Mouse (Mus musculus): ENCODE data around the gene Xpo6. TPM values are rescaled to one million over a fixed set of nuclear protein-coding genes. Genes with fewer than 3 reads are reported as not detected.

Xpo6 gene
- polyA plus RNA-seq, 1 experiment: 65.0 TPM

- Histone ChIP-seq H3ac (ENCODE audit: control insufficient read depth, insufficient read length, low read depth) (no peak overlapping the region), H3K36me3 (ENCODE audit: control insufficient read depth, insufficient read depth) (no peaks in the 10 kb centered on the region), H3K27me3 (ENCODE audit: control insufficient read depth, insufficient read depth, insufficient read length) (peaks cover 30% of the 10 kb centered on the region), H3K79me2 (ENCODE audit: control insufficient read depth, insufficient read depth) (no peaks in the 10 kb centered on the region), H3K79me3 (ENCODE audit: low read depth) (no peaks in the 10 kb centered on the region), H3K4me3 (ENCODE audit: insufficient read depth, poor library complexity, severe bottlenecking) (no peak overlapping the region)
- TF ChIP-seq MAX (IDR thresholded peaks at IDR 0.05) (no peak), CTCF (IDR thresholded peaks at IDR 0.05; ENCODE audit: control insufficient read depth, insufficient read depth, insufficient read length) (no peak), CEBPB (IDR thresholded peaks at IDR 0.05; ENCODE audit: low read depth) (no peak), MYOD1 (IDR thresholded peaks at IDR 0.05; ENCODE audit: control insufficient read depth, insufficient read length, low read depth) (no peak), MYOG (IDR thresholded peaks at IDR 0.05; ENCODE audit: control insufficient read depth, extremely low read depth, insufficient read length) (no peak), FOSL1 (IDR thresholded peaks at IDR 0.05; ENCODE audit: insufficient read depth, low read length, poor library complexity, severe bottlenecking) (no peak), USF1 (IDR thresholded peaks at IDR 0.05; ENCODE audit: low read depth) (no peak)
These were observed 44.0 kb upstream of the Xpo6 start for GRCm38 (mm10) chr7:126244168-126244750.

DNA sequence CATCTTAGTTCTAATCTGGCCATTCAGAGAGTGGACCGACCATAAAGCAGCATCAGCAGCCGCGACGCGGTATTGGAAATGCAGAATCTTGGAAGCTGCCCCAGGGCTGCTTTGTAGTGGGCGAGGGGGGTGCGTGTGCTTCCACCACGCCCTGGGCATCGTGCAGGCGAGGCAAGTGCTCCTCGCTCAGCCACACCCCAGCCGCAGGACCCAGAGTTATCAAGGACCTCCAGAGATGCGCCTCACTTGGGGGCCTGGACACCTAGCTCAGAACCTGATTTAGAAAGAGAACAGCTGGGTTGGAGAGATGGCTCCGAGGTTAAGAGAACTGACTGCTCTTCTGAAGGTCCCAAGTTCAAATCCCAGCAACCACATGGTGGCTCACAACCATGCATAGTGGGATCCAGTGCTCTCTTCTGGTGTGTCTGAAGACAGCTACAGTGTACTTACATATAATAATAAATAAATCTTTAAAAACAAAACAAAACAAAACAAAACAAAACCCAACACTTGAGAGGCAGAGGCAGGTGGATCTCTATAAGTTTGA is 40.6 kb upstream of the Xpo6 start:
- Histone ChIP-seq H3K4me3 (ENCODE audit: insufficient read depth, poor library complexity, severe bottlenecking) (no peak overlapping the region), H3ac (ENCODE audit: control insufficient read depth, insufficient read length, low read depth) (no peak overlapping the region), H3K79me2 (ENCODE audit: control insufficient read depth, insufficient read depth) (no peaks in the 10 kb centered on the region), H3K27me3 (ENCODE audit: control insufficient read depth, insufficient read depth, insufficient read length) (peaks cover 2% of the 10 kb centered on the region), H3K36me3 (ENCODE audit: control insufficient read depth, insufficient read depth) (no peaks in the 10 kb centered on the region), H3K79me3 (ENCODE audit: low read depth) (no peaks in the 10 kb centered on the region)
- TF ChIP-seq MAX (IDR thresholded peaks at IDR 0.05) (no peak), MYOD1 (IDR thresholded peaks at IDR 0.05; ENCODE audit: control insufficient read depth, insufficient read length, low read depth) (no peak), CEBPB (IDR thresholded peaks at IDR 0.05; ENCODE audit: low read depth) (no peak), MYOG (IDR thresholded peaks at IDR 0.05; ENCODE audit: control insufficient read depth, extremely low read depth, insufficient read length) (no peak), CTCF (IDR thresholded peaks at IDR 0.05; ENCODE audit: control insufficient read depth, insufficient read depth, insufficient read length) (no peak), USF1 (IDR thresholded peaks at IDR 0.05; ENCODE audit: low read depth) (no peak), FOSL1 (IDR thresholded peaks at IDR 0.05; ENCODE audit: insufficient read depth, low read length, poor library complexity, severe bottlenecking) (no peak)

GRCm38 (mm10) chr7:126236794-126237192 is 36.5 kb upstream of the Xpo6 start:
- Histone ChIP-seq H3K79me3 (ENCODE audit: low read depth) (no peaks in the 10 kb centered on the region), H3K27me3 (ENCODE audit: control insufficient read depth, insufficient read depth, insufficient read length) (no peaks in the 10 kb centered on the region), H3K4me3 (ENCODE audit: insufficient read depth, poor library complexity, severe bottlenecking) (no peak overlapping the region), H3K36me3 (ENCODE audit: control insufficient read depth, insufficient read depth) (no peaks in the 10 kb centered on the region), H3ac (ENCODE audit: control insufficient read depth, insufficient read length, low read depth) (no peak overlapping the region), H3K79me2 (ENCODE audit: control insufficient read depth, insufficient read depth) (no peaks in the 10 kb centered on the region)
- no peak for TF ChIP-seq MYOG (IDR thresholded peaks at IDR 0.05; ENCODE audit: control insufficient read depth, extremely low read depth, insufficient read length)
- TF ChIP-seq MYOD1 (IDR thresholded peaks at IDR 0.05; ENCODE audit: control insufficient read depth, insufficient read length, low read depth): no peak

DNA sequence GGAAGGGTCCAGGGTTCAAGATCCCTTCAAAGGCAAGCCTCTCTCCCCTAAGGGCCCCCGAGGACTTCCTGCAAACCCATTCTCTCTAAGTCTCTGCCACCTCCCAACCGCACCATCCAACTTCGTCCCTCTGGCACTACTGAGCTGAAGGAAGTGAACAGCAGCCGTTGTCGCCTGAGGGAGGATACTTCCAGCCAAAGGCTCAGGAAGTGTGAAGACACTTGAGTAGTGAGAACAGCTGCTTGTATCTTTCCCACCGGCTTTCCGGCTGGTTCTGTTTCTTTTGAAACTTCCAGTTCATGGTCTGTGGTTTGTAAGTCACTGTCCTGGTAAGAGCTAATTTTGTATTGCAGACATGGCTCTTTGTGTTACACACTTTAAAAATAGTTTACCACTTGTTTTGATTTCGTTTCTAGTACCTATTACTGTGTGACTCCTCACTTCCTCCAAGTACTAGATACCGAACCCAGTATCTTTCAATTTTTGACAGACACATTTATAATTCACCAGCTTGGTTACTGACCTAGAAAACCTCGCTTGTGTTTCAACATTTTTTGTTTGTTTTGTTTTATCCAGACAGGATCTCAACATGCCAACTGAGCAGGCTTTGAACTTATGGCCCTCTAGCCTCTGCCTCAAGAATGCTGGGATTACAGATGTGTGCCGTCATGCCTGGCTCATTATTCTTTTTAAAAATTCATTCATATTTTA is 35.9 kb upstream of the Xpo6 start:
- H3K4me3 ChIP-seq (ENCODE audit: insufficient read depth, poor library complexity, severe bottlenecking): no peak overlapping the region
- H3K36me3 ChIP-seq (ENCODE audit: control insufficient read depth, insufficient read depth): no peaks in the 10 kb centered on the region
- H3ac ChIP-seq (ENCODE audit: control insufficient read depth, insufficient read length, low read depth): no peak overlapping the region
- no peaks in the 10 kb centered on the region for H3K79me3 ChIP-seq (ENCODE audit: low read depth)
- TF ChIP-seq CTCF (IDR thresholded peaks at IDR 0.05; ENCODE audit: control insufficient read depth, insufficient read depth, insufficient read length): no peak
- TF ChIP-seq MYOG (IDR thresholded peaks at IDR 0.05; ENCODE audit: control insufficient read depth, extremely low read depth, insufficient read length): no peak
- TF ChIP-seq MYOD1 (IDR thresholded peaks at IDR 0.05; ENCODE audit: control insufficient read depth, insufficient read length, low read depth): peak; percentile 92
- H3K27me3 ChIP-seq (ENCODE audit: control insufficient read depth, insufficient read depth, insufficient read length): no peaks in the 10 kb centered on the region
- H3K79me2 ChIP-seq (ENCODE audit: control insufficient read depth, insufficient read depth): no peaks in the 10 kb centered on the region

DNA sequence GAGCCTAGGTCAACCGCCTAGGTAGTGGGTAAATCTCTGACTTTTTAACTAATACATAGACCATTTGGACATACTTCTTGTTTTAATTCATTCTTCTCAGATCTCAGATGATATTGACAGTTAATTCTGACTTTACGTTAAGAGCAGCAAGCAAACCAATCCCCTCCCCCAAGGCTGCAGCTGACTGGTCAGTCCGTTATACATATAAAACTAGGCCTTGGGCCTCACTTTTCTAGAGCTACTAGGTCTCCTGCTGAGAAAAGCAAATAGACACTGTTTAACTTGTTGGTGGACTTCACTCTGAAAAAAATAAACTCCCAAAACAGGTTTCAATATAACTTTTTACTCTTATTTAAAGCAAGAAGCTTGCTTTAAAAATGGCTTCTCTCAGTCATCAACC is 34.3 kb upstream of the Xpo6 start:
- no peak for TF ChIP-seq MYOD1 (IDR thresholded peaks at IDR 0.05; ENCODE audit: control insufficient read depth, insufficient read length, low read depth)
- TF ChIP-seq MYOG (IDR thresholded peaks at IDR 0.05; ENCODE audit: control insufficient read depth, extremely low read depth, insufficient read length): no peak
- TF ChIP-seq USF1 (IDR thresholded peaks at IDR 0.05; ENCODE audit: low read depth): no peak
- TF ChIP-seq CTCF (IDR thresholded peaks at IDR 0.05; ENCODE audit: control insufficient read depth, insufficient read depth, insufficient read length): no peak
- H3K4me3 ChIP-seq (ENCODE audit: insufficient read depth, poor library complexity, severe bottlenecking): no peak overlapping the region
- H3K79me3 ChIP-seq (ENCODE audit: low read depth): no peaks in the 10 kb centered on the region
- H3ac ChIP-seq (ENCODE audit: control insufficient read depth, insufficient read length, low read depth): no peak overlapping the region
- H3K36me3 ChIP-seq (ENCODE audit: control insufficient read depth, insufficient read depth): no peaks in the 10 kb centered on the region
- no peaks in the 10 kb centered on the region for H3K79me2 ChIP-seq (ENCODE audit: control insufficient read depth, insufficient read depth)
- H3K27me3 ChIP-seq (ENCODE audit: control insufficient read depth, insufficient read depth, insufficient read length): no peaks in the 10 kb centered on the region

Data from C2C12 (cell line).